Mouse (Mus musculus) stomach, postnatal 0 days (tissue): ENCODE measurements at regions not wholly inside any gene's neighbourhood (a gene's known extent, or its start where the extent isn't known, plus 50 kb on each side); places are given as distances from the start of the nearest gene placed in this dataset.

Experiments used
- CTCF ChIP-seq: IDR thresholded peaks from 2 replicates; pipeline ENCODE4 v1.5.1; 2016; ENCODE audit warnings: antibody characterized with exemption, low read depth, mild to moderate bottlenecking, moderate library complexity
- EP300 ChIP-seq: optimal IDR thresholded peaks from 2 replicates; pipeline ENCODE3; 2016; ENCODE audit warnings: antibody characterized with exemption

- TF ChIP-seq CTCF (no peak), EP300 (no peak)
Measured at GRCm38 (mm10) chr17:7607431-7607830, 219.7 kb downstream of the Fndc1 start.
